Mouse (Mus musculus): ENCODE data around the gene Bcl6.

Gene Bcl6

DNA sequence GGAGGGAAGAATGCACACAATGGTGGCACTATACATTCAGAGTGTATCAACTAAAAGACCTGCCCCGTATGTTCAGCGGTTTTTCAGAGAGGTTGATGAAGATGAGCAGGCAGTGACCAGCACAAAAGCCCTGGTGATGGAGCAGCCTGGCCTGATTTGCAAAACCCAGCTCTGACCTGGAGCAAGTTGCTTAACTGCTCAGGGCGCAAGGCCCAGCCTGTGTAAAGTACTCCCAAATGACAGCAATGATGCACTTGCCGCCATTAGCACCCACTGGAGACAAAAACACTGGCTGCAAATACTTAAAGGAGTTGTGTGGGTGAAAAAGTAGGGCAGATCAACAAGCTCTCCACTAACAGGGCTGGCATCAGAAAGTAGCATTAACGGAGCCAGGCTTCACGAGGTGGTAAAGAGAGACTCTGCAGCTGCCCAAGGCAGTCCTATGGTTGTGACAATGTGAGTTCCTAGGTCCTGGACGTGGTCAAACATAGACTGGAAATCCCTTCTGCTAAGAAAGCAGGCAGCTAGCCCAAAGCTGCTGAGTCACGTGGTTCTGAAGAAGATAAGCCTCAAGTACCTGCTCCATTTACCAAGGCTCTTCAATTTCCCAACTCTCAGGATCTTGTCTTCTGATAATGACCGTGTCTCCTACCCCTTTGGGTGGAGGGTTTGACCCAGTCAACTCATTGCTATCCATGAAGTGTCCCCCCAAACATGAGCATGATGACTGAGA is 14.9 kb downstream of the Bcl6 start:
- DNase-seq (ENCODE audit: low read depth, low spot score), result no peak

- no peak for DNase-seq (ENCODE audit: low read depth, low spot score)
Measured at GRCm38 (mm10) chr16:23972901-23973300, 15.8 kb downstream of the Bcl6 start.

GRCm38 (mm10) chr16:23972126-23972740 is 16.4 kb downstream of the Bcl6 start:
- DNase-seq (ENCODE audit: low read depth, low spot score), result no peak

DNA sequence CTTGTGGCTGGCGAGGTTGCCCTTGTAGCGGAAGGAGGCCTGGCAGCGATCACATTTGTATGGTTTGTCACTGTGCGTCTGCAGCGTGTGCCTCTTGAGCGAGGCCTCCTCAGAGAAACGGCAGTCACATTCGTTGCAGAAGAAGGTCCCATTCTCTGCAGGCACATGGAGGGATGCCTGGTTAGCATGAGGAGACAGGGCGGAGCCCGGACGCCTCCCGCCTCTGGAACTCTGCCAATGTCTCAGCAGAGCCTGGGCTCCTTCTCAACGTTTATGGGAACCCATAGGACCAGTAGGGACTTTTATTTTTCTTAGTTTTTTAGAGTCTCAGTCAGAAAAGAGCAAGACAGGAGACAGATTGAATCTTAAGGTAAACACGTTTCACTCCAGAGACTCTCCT is 18.7 kb downstream of the Bcl6 start:
- no peak for DNase-seq (ENCODE audit: low read depth, low spot score)

DNA sequence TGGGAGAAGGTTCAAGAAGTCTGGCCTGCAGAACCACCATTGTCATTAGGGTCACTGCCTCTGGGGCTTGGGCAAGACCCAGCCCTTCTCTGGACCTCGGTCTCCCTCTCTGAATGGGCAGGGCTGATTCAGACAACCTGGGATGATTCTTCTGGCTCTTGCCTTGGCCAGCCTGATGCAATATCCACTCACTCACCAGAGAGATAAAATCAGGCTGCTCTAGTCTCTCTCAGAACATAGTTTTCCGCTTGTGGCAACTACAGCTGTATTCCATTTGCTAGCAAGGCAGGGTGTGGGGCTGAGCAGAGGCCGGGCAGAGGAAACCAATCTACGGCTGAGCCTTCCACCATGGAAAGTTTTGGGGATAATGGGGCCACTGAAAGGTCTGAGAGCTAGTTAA is 19.8 kb downstream of the Bcl6 start:
- DNase-seq (ENCODE audit: low read depth, low spot score), result no peak

DNA sequence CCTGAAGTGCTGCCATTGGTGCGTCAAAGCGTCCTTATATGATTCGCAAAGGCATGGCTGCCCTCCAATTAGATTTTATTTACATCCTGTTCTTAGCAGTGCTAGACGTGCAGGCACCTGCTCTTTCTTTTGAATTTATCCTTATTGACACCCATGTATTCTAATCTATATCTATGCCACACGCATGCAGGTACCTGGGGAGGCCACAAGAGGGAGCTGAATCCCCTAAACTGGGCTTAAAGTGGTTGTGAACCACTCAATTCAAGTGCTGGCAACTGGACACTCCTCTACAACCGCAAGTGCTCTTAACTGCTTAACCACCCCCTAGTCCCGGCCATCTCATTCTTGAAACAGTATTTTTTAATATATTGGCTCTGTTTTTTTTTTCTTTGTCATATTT is 21.4 kb downstream of the Bcl6 start:
- DNase-seq (ENCODE audit: low read depth, low spot score), result peak; percentile 38

- DNase-seq (ENCODE audit: low read depth, low spot score), result no peak
Measured at GRCm38 (mm10) chr16:23966066-23966465, 22.6 kb downstream of the Bcl6 start.

DNA sequence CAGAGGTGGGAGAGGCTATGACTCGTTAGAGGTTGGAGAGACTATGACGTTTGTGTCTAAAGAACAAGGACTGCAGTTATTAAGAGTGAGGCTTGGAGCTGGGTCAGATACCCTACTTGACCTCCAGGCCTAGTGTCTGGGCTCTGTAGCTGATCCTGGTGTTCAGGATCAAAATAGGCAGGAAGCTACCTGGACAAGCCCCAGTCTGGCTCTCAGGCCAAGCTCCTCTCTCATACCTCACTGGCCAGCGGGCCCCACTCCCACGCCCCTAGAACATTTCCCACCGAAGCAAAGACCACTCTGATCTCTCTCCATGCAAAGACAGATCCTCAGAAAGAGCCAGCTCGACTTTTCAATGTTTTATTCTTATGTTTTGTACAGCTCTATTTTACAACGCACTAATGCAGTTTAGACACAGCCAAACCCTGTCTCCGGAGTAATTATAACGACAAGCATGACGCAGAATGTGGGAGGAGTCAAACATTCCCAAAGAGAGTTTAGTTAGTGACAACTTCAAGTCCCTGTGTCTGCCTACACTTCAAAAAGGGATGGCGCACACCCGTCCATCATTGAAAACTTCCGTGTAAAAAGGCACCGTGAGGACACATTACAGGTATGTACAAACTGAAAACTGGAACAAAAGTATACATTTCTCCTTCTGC is 23.8 kb downstream of the Bcl6 start:
- DNase-seq (ENCODE audit: low read depth, low spot score), result no peak

- no peak for DNase-seq (ENCODE audit: low read depth, low spot score)
Measured at GRCm38 (mm10) chr16:23963896-23964668, 24.6 kb downstream of the Bcl6 start.

- DNase-seq (ENCODE audit: low read depth, low spot score), result peak; percentile 57
Measured at GRCm38 (mm10) chr16:23962401-23962800, 26.3 kb downstream of the Bcl6 start.

DNA sequence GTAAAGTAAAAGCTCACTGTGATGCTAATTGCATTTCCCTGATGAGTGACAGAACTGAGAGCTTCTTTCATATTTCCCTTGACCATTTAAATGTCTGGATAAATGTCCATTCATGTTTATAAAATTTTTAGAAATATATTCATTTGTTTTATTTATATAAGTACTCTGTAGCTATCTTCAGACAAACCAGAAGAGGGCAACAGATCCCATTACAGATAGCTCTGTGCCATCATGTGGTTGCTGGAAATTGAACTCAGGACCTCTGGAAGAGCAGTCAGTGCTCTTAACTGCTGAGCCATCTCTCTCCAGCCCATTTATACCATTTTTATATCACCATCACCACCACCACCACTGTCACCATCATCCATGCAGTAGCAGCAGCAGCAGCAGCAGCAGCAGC is 29.7 kb downstream of the Bcl6 start:
- no peak for DNase-seq (ENCODE audit: low read depth, low spot score)

- DNase-seq (ENCODE audit: low read depth, low spot score), result no peak
Measured at GRCm38 (mm10) chr16:23953959-23954260, 34.7 kb downstream of the Bcl6 start.

DNA sequence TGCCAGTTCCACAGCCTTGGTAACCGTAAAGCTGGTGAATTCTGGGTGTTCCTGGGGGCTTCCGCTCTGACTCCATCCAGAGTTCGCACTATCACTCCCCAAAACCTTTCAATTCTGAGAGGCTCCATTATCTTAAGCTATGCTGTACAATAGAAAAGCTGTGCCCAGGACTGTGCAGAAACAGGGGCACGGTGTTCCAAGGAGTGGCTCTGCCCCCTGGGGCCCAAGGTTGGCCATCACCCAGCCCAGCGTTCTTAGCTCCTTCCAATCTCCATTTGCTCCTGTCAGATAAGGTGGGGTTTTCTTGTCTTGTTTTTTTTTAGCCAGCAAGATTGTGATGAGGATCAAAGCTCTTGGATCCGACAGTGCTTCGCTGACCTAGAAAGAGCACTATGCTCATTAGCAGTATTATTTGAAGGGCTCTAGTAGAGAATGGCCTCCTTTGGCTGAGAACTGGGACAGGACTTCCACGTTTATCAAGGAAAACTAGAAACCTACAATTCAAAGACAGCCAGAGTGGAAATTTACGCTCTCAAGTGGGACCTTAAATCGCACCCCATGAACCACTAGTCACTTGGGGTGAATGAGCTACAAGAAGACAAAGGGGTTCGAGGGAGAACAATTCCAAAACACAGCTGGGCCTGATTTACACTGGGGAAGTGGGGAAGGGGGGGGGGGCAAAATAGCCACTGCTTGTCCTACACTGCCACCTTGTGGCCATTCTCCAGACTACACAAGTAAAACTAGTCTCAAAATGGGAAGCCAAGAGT is 35.3 kb downstream of the Bcl6 start:
- DNase-seq (ENCODE audit: low read depth, low spot score), result peak; percentile 37

DNA sequence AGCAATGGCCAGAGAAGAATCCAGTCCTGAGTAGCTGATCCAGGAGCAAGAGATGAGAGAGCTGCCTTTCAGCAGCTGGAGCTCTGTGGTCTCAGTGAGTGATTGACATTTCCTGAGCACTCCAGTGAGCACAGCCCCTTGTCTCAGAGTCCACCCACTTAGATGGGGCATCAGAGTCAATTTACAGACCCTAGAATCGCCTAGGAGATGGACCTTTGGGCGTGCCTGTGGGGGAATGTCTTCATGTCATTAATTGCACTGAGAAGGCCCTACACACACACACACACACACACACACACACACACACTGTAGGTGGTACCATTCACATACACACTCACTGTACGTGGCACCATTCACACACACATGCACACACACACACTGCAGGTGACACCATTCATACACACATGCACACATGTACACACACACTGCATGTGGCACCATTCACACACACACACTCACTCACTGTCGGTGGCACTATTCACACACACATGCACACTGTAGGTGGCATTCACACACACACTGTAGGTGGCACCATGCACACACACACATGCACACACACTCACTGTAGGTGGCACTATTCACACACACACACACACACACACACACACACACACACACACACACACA is 36.4 kb downstream of the Bcl6 start:
- no peak for DNase-seq (ENCODE audit: low read depth, low spot score)

DNA sequence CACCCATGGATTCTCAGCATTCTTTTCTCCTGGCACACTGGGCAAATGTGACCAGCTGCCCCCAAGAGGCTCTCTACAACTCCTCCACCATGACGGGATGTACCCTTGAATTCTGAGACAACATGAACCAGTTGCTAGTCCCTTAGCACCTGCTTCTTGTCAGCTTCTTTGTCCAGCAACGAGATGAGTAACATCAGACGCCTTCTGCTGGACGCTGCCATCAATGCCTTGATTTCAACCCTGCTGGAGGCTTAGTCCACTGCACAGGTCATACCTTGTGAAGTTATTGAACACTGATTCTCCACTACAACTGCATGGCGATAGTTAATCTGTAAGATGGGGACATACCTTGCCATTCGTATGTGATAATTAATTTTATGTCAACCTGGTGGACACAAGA is 41.0 kb downstream of the Bcl6 start:
- DNase-seq (ENCODE audit: low read depth, low spot score), result no peak

- no peak for DNase-seq (ENCODE audit: low read depth, low spot score)
Measured at GRCm38 (mm10) chr16:23944801-23945200, 43.9 kb downstream of the Bcl6 start.

DNA sequence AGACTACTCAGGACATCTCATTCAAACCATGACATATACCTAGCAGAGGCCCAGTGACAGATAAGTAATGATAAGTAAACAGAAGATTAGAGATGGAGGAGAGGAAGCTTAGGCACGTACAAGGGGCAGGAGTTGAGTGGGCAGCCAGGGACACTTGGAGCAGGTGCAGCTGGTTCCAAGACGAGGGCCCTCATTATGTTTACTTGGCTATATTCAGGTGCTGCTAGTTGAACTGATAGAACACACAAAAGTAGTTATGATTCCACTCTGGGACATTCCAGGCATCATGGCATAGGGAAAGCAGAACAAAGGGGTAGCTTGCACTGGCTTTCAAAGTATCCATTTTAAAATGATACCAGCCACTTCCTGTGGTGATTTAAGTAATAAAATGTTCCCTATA is 54.3 kb downstream of the Bcl6 start:
- no peak for DNase-seq (ENCODE audit: low read depth, low spot score)

- no peak for DNase-seq (ENCODE audit: low read depth, low spot score)
Measured at GRCm38 (mm10) chr16:23932294-23932693, 56.4 kb downstream of the Bcl6 start, which contains the start of gene Rtp2. Gene Rtp2 (minus strand): TSS chr16:23932394.

GRCm38 (mm10) chr16:23931275-23931674 is 57.4 kb downstream of the Bcl6 start:
- DNase-seq (ENCODE audit: low read depth, low spot score), result no peak

GRCm38 (mm10) chr16:23930426-23931073 is 58.1 kb downstream of the Bcl6 start:
- DNase-seq (ENCODE audit: low read depth, low spot score), result no peak
